Mouse (Mus musculus): Measurements from ENCODE around the gene Hoxc6. TPM values are rescaled to one million over a fixed set of nuclear protein-coding genes. Genes with fewer than 3 reads are reported as not detected.

Hoxc6 gene
- polyA plus RNA-seq, 1 experiment from 2014 or later = not detected

GRCm38 (mm10) chr15:103060341-103061130, 62.5 kb downstream of the Hoxc6 start:
- peaks cover 89% of the 10 kb centered on the region for H3K27me3 ChIP-seq (ENCODE audit: insufficient read depth, low read length)

GRCm38 (mm10) chr15:103061131-103061825, 63.2 kb downstream of the Hoxc6 start:
- H3K36me3 ChIP-seq (replicated peaks; ENCODE audit: insufficient read depth, low read length) = no peaks in the 10 kb centered on the region
- no peak overlapping the region for H3K4me3 ChIP-seq (ENCODE audit: low read depth, low read length)
- no peak overlapping the region for H3K9ac ChIP-seq (replicated peaks)
- ATAC-seq = no peak
- no peak for TF ChIP-seq CTCF (IDR thresholded peaks at IDR 0.05; ENCODE audit: low read depth)
- H3K27ac ChIP-seq (ENCODE audit: low read depth) = no peak overlapping the region
- no peak for DNase-seq
- H3K4me1 ChIP-seq (ENCODE audit: insufficient read depth) = no peaks in the 10 kb centered on the region; the same call in 1 of the 2 replicates
- 3% methylated on average over 30 of the region's 30 CpGs for WGBS (ENCODE audit: insufficient replicate concordance)
- H3K27me3 ChIP-seq (ENCODE audit: insufficient read depth, low read length) = peaks cover 90% of the 10 kb centered on the region
- peak overlapping the region; percentile 15; the same call in 1 of the 2 replicates for H3K4me2 ChIP-seq (ENCODE audit: low read depth, low read length)
- H3K9me3 ChIP-seq (ENCODE audit: low read length) = no peaks in the 10 kb centered on the region

More at GRCm38 (mm10) chr15:103060341-103061130, 62.5 kb downstream of the Hoxc6 start:
- peak overlapping the region; percentile 15 for H3K4me2 ChIP-seq (ENCODE audit: low read depth, low read length)
- TF ChIP-seq EP300 (IDR thresholded peaks at IDR 0.05; ENCODE audit: low read depth) (no peak), CTCF (IDR thresholded peaks at IDR 0.05; ENCODE audit: low read depth) (no peak)
- no peaks in the 10 kb centered on the region for H3K36me3 ChIP-seq (replicated peaks; ENCODE audit: insufficient read depth, low read length)
- ATAC-seq = no peak
- peak; percentile 16 for DNase-seq
- WGBS (ENCODE audit: insufficient replicate concordance) = 3% methylated on average over 36 of the region's 36 CpGs
- H3K9ac ChIP-seq (replicated peaks) = no peak overlapping the region
- no peaks in the 10 kb centered on the region; the same call in 1 of the 2 replicates for H3K4me1 ChIP-seq (ENCODE audit: insufficient read depth)
- no peak overlapping the region for H3K4me3 ChIP-seq (ENCODE audit: low read depth, low read length)
- H3K9me3 ChIP-seq (ENCODE audit: low read length) = no peaks in the 10 kb centered on the region
- no peak overlapping the region for H3K27ac ChIP-seq (ENCODE audit: low read depth)

MicroRNAs encoded within 50 kb of the gene (microRNA counts, 519-probe panel; counts per million panel counts)
- not detected for microRNA mmu-miR-615-3p
- microRNA mmu-miR-615-5p = not detected

Small RNA genes within 50 kb of the gene (microRNA-seq; reads per million reads assigned to microRNA genes)
- gene Mir196a-2 = 1.2 reads per million
- 21.9 reads per million, percentile 27 among the genes with 10 or more reads in this experiment for gene Mir615

Other genes starting within 250 kb of the Hoxc6 start
- gene Hoxc13, start 77.2 kb upstream of the Hoxc6 start, polyA plus RNA-seq (2015; fragmentation: Nextera tagmentation; extraction: Ambion mirVana) = not detected in 2 replicates
- not detected in 2 replicates for gene Hoxc12, start 61.5 kb upstream of the Hoxc6 start, polyA plus RNA-seq (2015; fragmentation: Nextera tagmentation; extraction: Ambion mirVana)
- gene Hoxc11, start 43.8 kb upstream of the Hoxc6 start, polyA plus RNA-seq (2015; fragmentation: Nextera tagmentation; extraction: Ambion mirVana) = not detected in 2 replicates
- not detected in 2 replicates for gene Hoxc10, start 31.5 kb upstream of the Hoxc6 start, polyA plus RNA-seq (2015; fragmentation: Nextera tagmentation; extraction: Ambion mirVana)
- not detected in 2 replicates for gene Hoxc5, start 30.8 kb upstream of the Hoxc6 start, polyA plus RNA-seq (2015; fragmentation: Nextera tagmentation; extraction: Ambion mirVana)
- not detected in 2 replicates for gene Hoxc9, start 21.8 kb upstream of the Hoxc6 start, polyA plus RNA-seq (2015; fragmentation: Nextera tagmentation; extraction: Ambion mirVana)
- gene Hoxc8, start 7.7 kb upstream of the Hoxc6 start, polyA plus RNA-seq (2015; fragmentation: Nextera tagmentation; extraction: Ambion mirVana) = not detected in 2 replicates
- 0.07 and 0.11 TPM in 2 replicates for gene Hoxc4, start 20.7 kb downstream of the Hoxc6 start, polyA plus RNA-seq (2015; fragmentation: Nextera tagmentation; extraction: Ambion mirVana)
- 3.6 and 3.8 TPM in 2 replicates for gene Smug1, start 168.8 kb downstream of the Hoxc6 start, polyA plus RNA-seq (2015; fragmentation: Nextera tagmentation; extraction: Ambion mirVana)
- 19.0 and 23.3 TPM in 2 replicates for gene Cbx5, start 241.6 kb downstream of the Hoxc6 start, polyA plus RNA-seq (2015; fragmentation: Nextera tagmentation; extraction: Ambion mirVana)
- gene Hnrnpa1, start 242.2 kb downstream of the Hoxc6 start, polyA plus RNA-seq (2015; fragmentation: Nextera tagmentation; extraction: Ambion mirVana) = 126 and 151 TPM in 2 replicates

Data from liver, postnatal 0 days (tissue).